Mouse (Mus musculus) intestine, postnatal 0 days (tissue): ENCODE data around the gene Ppp6r2. TPM values are rescaled to one million over a fixed set of nuclear protein-coding genes. Genes with fewer than 3 reads are reported as not detected.

Experiments used
- ATAC-seq: fragments of 200-750 bp; cut with Nextera tagmentation; 2 replicates; pipeline ENCODE4 v1.8.0; 2017; ENCODE audit warnings: mild to moderate bottlenecking, moderate TSS enrichment, moderate library complexity
- H3K27ac ChIP-seq: fragments of 300-500 bp; sonication (generic); 2 replicates; pipeline ENCODE4 v1.5.1; 2014; ENCODE audit warnings: mild to moderate bottlenecking, low read depth, low read length, moderate library complexity
- H3K27me3 ChIP-seq: fragments of 300-500 bp; sonication (generic); replicated peaks from 2 replicates; pipeline ENCODE4 v1.6.1; 2014; ENCODE audit warnings: low read length, mixed read lengths; ENCODE audit not compliant: control insufficient read depth, insufficient read depth
- H3K36me3 ChIP-seq: fragments of 300-500 bp; sonication (generic); 2 replicates; pipeline ENCODE4 v1.6.1; 2014; ENCODE audit warnings: mild to moderate bottlenecking, moderate library complexity; ENCODE audit not compliant: control insufficient read depth, insufficient read depth
- H3K4me1 ChIP-seq: fragments of 300-500 bp; sonication (generic); replicated peaks from 2 replicates; pipeline ENCODE4 v1.6.1; 2014; ENCODE audit warnings: antibody characterized with exemption, low read length, mixed read lengths; ENCODE audit not compliant: control insufficient read depth, insufficient read depth
- H3K4me2 ChIP-seq: fragments of 300-500 bp; sonication (generic); replicated peaks from 2 replicates; pipeline ENCODE4 v1.6.1; 2014; ENCODE audit warnings: low read depth, mild to moderate bottlenecking, moderate library complexity
- H3K4me3 ChIP-seq: fragments of 300-500 bp; sonication (generic); 2 replicates; pipeline ENCODE4 v1.5.1; 2014; ENCODE audit warnings: low read depth, low read length
- H3K9ac ChIP-seq: fragments of 300-500 bp; sonication (generic); 2 replicates; pipeline ENCODE4 v1.6.1; 2014; ENCODE audit warnings: mild to moderate bottlenecking, low read depth, low read length
- H3K9me3 ChIP-seq: fragments of 300-500 bp; sonication (generic); 2 replicates; pipeline ENCODE4 v1.6.1; 2016; ENCODE audit warnings: mixed run types; ENCODE audit not compliant: control insufficient read depth
- CTCF ChIP-seq: sonication (generic); IDR thresholded peaks from 2 replicates; pipeline ENCODE4 v1.5.1; 2016; ENCODE audit warnings: low read depth, mild to moderate bottlenecking, control low read depth, antibody characterized with exemption, moderate library complexity
- WGBS: fragments of 180-500 bp; shearing (Covaris S2); extraction: QIAGEN DNeasy Blood & Tissue Kit; methylation state at CpG from one replicate; pipeline ENCODE4 v1.1.7; 2014; 5-methylcytosine and 5-hydroxymethylcytosine counted together
- polyA plus RNA-seq: library from polyadenylated mRNA; unstranded; fragments of >200 nt; fragmentation: Nextera tagmentation; extraction: Ambion mirVana; gene quantifications from 2 replicates; pipeline ENCODE4 v1.2.1, GENCODE M21; 2015

Gene Ppp6r2
- polyA plus RNA-seq, 1 experiment from 2014 or later: 17.7 TPM

GRCm38 (mm10) chr15:89177576-89178259 lies 33.6 kb upstream of the Ppp6r2 start:
- 26% methylated on average over 4 of the region's 4 CpGs for WGBS
- ATAC-seq: peak; percentile 53

DNA sequence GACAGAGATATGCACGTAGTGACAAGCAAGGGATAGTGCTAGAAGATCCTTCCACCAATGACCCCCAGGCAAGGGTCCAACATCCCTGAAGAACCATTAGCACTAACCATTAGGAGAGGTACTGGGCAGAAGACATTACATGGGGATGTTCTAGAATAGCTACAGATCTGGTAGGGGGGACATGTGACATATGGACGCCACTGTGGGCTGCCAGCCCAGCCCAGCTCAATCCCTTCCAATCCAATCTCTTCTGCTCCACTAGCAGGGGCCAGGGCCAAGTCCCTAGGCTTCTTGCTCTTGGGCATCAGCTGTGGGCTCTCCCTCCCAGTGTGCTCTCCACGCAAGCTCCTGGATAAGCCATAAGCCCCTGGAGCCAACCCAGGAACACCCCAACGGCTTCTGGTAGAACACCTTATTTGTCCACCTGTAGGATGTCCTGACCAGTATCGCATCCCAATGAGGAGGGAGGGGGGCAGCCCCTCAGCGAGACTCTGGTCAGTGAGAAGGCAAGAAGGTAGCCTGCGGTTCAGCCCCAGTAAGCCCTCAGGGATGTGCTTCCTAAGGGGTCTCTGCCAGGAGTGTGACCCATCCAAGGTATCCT lies 33.0 kb upstream of the Ppp6r2 start:
- WGBS: 47% methylated on average over 7 of the region's 7 CpGs

More at GRCm38 (mm10) chr15:89177576-89178259, 33.6 kb upstream of the Ppp6r2 start:
- H3K4me2 ChIP-seq: peak overlapping the region; percentile 90
- peak overlapping the region; percentile 79 for H3K9ac ChIP-seq
- H3K27me3 ChIP-seq: no peaks in the 10 kb centered on the region
- peaks cover 36% of the 10 kb centered on the region for H3K4me1 ChIP-seq
- peak overlapping the region; percentile 78; the same call in 1 of the 2 replicates for H3K4me3 ChIP-seq
- H3K9me3 ChIP-seq: no peaks in the 10 kb centered on the region
- H3K36me3 ChIP-seq: no peaks in the 10 kb centered on the region
- TF ChIP-seq CTCF: no peak
- peak overlapping the region; percentile 88 for H3K27ac ChIP-seq

GRCm38 (mm10) chr15:89178954-89179629 lies 32.3 kb upstream of the Ppp6r2 start:
- no peaks in the 10 kb centered on the region for H3K27me3 ChIP-seq
- H3K4me2 ChIP-seq: peak overlapping the region; percentile 90
- peak overlapping the region; percentile 88 for H3K27ac ChIP-seq
- peaks cover 34% of the 10 kb centered on the region for H3K4me1 ChIP-seq
- ATAC-seq: peak; percentile 61
- peak overlapping the region; percentile 79 for H3K9ac ChIP-seq
- 1% methylated on average over 16 of the region's 16 CpGs for WGBS
- TF ChIP-seq CTCF: no peak
- no peaks in the 10 kb centered on the region for H3K9me3 ChIP-seq
- H3K4me3 ChIP-seq: peak overlapping the region; percentile 78
- no peaks in the 10 kb centered on the region for H3K36me3 ChIP-seq

More for the DNA sequence above, 33.0 kb upstream of the Ppp6r2 start:
- peak overlapping the region; percentile 88 for H3K27ac ChIP-seq
- H3K27me3 ChIP-seq: no peaks in the 10 kb centered on the region
- peak overlapping the region; percentile 78 for H3K4me3 ChIP-seq
- H3K9ac ChIP-seq: peak overlapping the region; percentile 79
- peaks cover 36% of the 10 kb centered on the region for H3K4me1 ChIP-seq
- no peak for TF ChIP-seq CTCF
- H3K36me3 ChIP-seq: no peaks in the 10 kb centered on the region
- peak overlapping the region; percentile 90 for H3K4me2 ChIP-seq
- ATAC-seq: no peak
- H3K9me3 ChIP-seq: no peaks in the 10 kb centered on the region

- Histone ChIP-seq H3K4me3 (peak overlapping the region; percentile 78), H3K4me1 (peaks cover 32% of the 10 kb centered on the region), H3K9me3 (no peaks in the 10 kb centered on the region), H3K36me3 (no peaks in the 10 kb centered on the region), H3K9ac (peak overlapping the region; percentile 79; the same call in 1 of the 2 replicates), H3K4me2 (peak overlapping the region; percentile 90), H3K27me3 (no peaks in the 10 kb centered on the region), H3K27ac (peak overlapping the region; percentile 88)
- TF ChIP-seq CTCF: no peak
- WGBS: under 1% methylated on average over 6 of the region's 6 CpGs
- no peak for ATAC-seq
Observed at GRCm38 (mm10) chr15:89179630-89179964, 31.8 kb upstream of the Ppp6r2 start.

- peaks cover 32% of the 10 kb centered on the region for H3K4me1 ChIP-seq
- no peaks in the 10 kb centered on the region for H3K27me3 ChIP-seq
- H3K4me3 ChIP-seq: peak overlapping the region; percentile 78
- no peaks in the 10 kb centered on the region for H3K9me3 ChIP-seq
- peak overlapping the region; percentile 88 for H3K27ac ChIP-seq
- no peaks in the 10 kb centered on the region for H3K36me3 ChIP-seq
- peak overlapping the region; percentile 90 for H3K4me2 ChIP-seq
- WGBS: under 1% methylated on average over 26 of the region's 26 CpGs
- H3K9ac ChIP-seq: peak overlapping the region; percentile 79
- ATAC-seq: no peak
- TF ChIP-seq CTCF: no peak
Observed at GRCm38 (mm10) chr15:89180081-89180541, 31.2 kb upstream of the Ppp6r2 start.
